Comparison of ENCODE assay signal across 10 mouse cellular contexts in the genomic region with DNA sequence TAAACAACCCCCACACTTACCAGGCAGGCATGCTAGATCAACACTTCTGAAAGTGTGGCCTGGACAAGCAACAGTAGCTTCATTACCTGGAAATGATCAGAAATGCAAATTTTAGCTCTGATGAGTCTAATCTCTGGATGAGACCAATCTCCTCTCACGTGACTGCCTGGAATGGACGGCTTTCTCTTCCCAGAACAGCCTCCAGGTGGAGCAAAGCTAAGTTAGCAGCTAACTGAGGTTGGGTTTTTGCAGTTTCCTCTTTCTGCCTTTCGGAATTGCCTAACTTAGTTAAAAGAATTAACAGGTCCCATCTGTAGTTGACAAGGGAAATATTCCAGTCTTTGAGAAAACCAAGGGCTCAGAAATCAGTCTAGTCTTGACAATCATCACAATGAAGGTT. TPM values are rescaled to one million over a fixed set of nuclear protein-coding genes. Genes with fewer than 3 reads are reported as not detected.
DNase-seq lines count a peak whose midpoint lies in the region; ATAC-seq and TF ChIP-seq lines count a peak whose summit lies in the region.
"Had no signal": no experiment of that assay in that cellular context is flagged by ENCODE, and none has a peak within 500 bp of the region (broad histone marks: within the 10 kb centered on the region; RNA-seq: fewer than 3 reads in every experiment).

No protein-coding gene starts in this region.

- H3K27me3 ChIP-seq in forebrain, embryonic 14.5 days (replicated peaks; ENCODE audit: control insufficient read depth, insufficient read depth, low read length) = no peaks in the 10 kb centered on the region
- no peaks in the 10 kb centered on the region for H3K27me3 ChIP-seq in forebrain, embryonic 15.5 days
- no peaks in the 10 kb centered on the region for H3K27me3 ChIP-seq in liver, postnatal 0 days (ENCODE audit: insufficient read depth, low read length)
- H3K27me3 ChIP-seq in cerebellum, adult 2 months (ENCODE audit: control insufficient read depth, insufficient read depth, low read length) = no peaks in the 10 kb centered on the region
- H3K27me3 ChIP-seq in forebrain, embryonic 16.5 days (replicated peaks; ENCODE audit: control insufficient read depth, insufficient read depth, low read length) = no peaks in the 10 kb centered on the region
- H3K27me3 ChIP-seq: liver, embryonic 15.5 days had no signal

- no peak for TF ChIP-seq EP300 in liver, postnatal 0 days (IDR thresholded peaks at IDR 0.05; ENCODE audit: low read depth)

- WGBS in forebrain, embryonic 14.5 days = 35% methylated on average over 3 of the region's 3 CpGs
- whole genome bisulfite sequencing in forebrain, embryonic 15.5 days = 45% methylated on average over 3 of the region's 3 CpGs
- 6% methylated on average over 3 of the region's 3 CpGs for WGBS in liver, postnatal 0 days (ENCODE audit: insufficient replicate concordance)
- 28% methylated on average over 3 of the region's 3 CpGs for WGBS in cerebellum, adult 2 months
- WGBS in forebrain, embryonic 16.5 days = 48% methylated on average over 3 of the region's 3 CpGs

- no peak for TF ChIP-seq POLR2A in cerebellum, adult 2 months (IDR thresholded peaks at IDR 0.05; ENCODE audit: borderline replicate concordance, insufficient read depth, low read length)

- no peaks in the 10 kb centered on the region for H3K36me3 ChIP-seq in forebrain, embryonic 14.5 days (ENCODE audit: control insufficient read depth, insufficient read depth, low read length)
- H3K36me3 ChIP-seq in forebrain, embryonic 15.5 days = no peaks in the 10 kb centered on the region
- no peaks in the 10 kb centered on the region for H3K36me3 ChIP-seq in liver, postnatal 0 days (replicated peaks; ENCODE audit: insufficient read depth, low read length)
- no peaks in the 10 kb centered on the region for H3K36me3 ChIP-seq in forebrain, embryonic 16.5 days (ENCODE audit: control insufficient read depth, insufficient read depth)
- H3K36me3 ChIP-seq: liver, embryonic 15.5 days had no signal

- no peak overlapping the region for H3K4me2 ChIP-seq in forebrain, embryonic 14.5 days (ENCODE audit: low read length)
- no peak overlapping the region for H3K4me2 ChIP-seq in forebrain, embryonic 15.5 days (replicated peaks)
- H3K4me2 ChIP-seq in liver, postnatal 0 days (ENCODE audit: low read depth, low read length) = no peak overlapping the region
- no peak overlapping the region for H3K4me2 ChIP-seq in forebrain, embryonic 16.5 days (ENCODE audit: low read length)
- H3K4me2 ChIP-seq: liver, embryonic 15.5 days had no signal

- no peaks in the 10 kb centered on the region for H3K4me1 ChIP-seq in forebrain, embryonic 14.5 days (ENCODE audit: control insufficient read depth, insufficient read depth, low read length)
- H3K4me1 ChIP-seq in forebrain, embryonic 15.5 days = no peaks in the 10 kb centered on the region
- H3K4me1 ChIP-seq in liver, postnatal 0 days (ENCODE audit: insufficient read depth) = no peaks in the 10 kb centered on the region
- no peaks in the 10 kb centered on the region for H3K4me1 ChIP-seq in cerebellum, adult 2 months (ENCODE audit: control insufficient read depth, insufficient read depth, low read length)
- no peaks in the 10 kb centered on the region for H3K4me1 ChIP-seq in forebrain, embryonic 16.5 days (replicated peaks; ENCODE audit: control insufficient read depth, insufficient read depth, low read length)
- H3K4me1 ChIP-seq: liver, embryonic 15.5 days had no signal

- ATAC-seq in forebrain, embryonic 14.5 days = no peak
- no peak for ATAC-seq in forebrain, embryonic 15.5 days (replicated peaks)
- ATAC-seq in liver, postnatal 0 days = no peak
- peak; percentile 58; the same call in 1 of the 2 replicates for ATAC-seq in megakaryocyte-erythroid progenitor cell, adult 5-6 weeks (replicated peaks; ENCODE audit: low FRiP score, low TSS enrichment, poor library complexity, severe bottlenecking)
- no peak for ATAC-seq in forebrain, embryonic 16.5 days

- H3K9me3 ChIP-seq in forebrain, embryonic 14.5 days (replicated peaks; ENCODE audit: control insufficient read depth, low read length) = no peaks in the 10 kb centered on the region
- H3K9me3 ChIP-seq in forebrain, embryonic 15.5 days = no peaks in the 10 kb centered on the region
- no peaks in the 10 kb centered on the region for H3K9me3 ChIP-seq in liver, postnatal 0 days (ENCODE audit: low read length)
- no peaks in the 10 kb centered on the region for H3K9me3 ChIP-seq in forebrain, embryonic 16.5 days (ENCODE audit: control insufficient read depth, low read length)
- H3K9me3 ChIP-seq: liver, embryonic 15.5 days had no signal

- H3K27ac ChIP-seq in forebrain, embryonic 14.5 days (ENCODE audit: low read depth, low read length) = no peak overlapping the region
- no peak overlapping the region for H3K27ac ChIP-seq in forebrain, embryonic 15.5 days (replicated peaks)
- no peak overlapping the region for H3K27ac ChIP-seq in liver, postnatal 0 days (ENCODE audit: low read depth)
- H3K27ac ChIP-seq in cerebellum, adult 2 months (ENCODE audit: insufficient read depth, low read length) = no peak overlapping the region
- no peak overlapping the region for H3K27ac ChIP-seq in forebrain, embryonic 16.5 days (ENCODE audit: low read length)
- H3K27ac ChIP-seq: liver, embryonic 15.5 days had no signal

- no peak overlapping the region for H3K9ac ChIP-seq in forebrain, embryonic 14.5 days (ENCODE audit: low read length)
- no peak overlapping the region for H3K9ac ChIP-seq in forebrain, embryonic 15.5 days (replicated peaks)
- no peak overlapping the region for H3K9ac ChIP-seq in liver, postnatal 0 days (replicated peaks)
- H3K9ac ChIP-seq in forebrain, embryonic 16.5 days (replicated peaks; ENCODE audit: low read depth, low read length) = no peak overlapping the region
- H3K9ac ChIP-seq: liver, embryonic 15.5 days had no signal

- H3K4me3 ChIP-seq in forebrain, embryonic 14.5 days (ENCODE audit: low read depth, low read length) = no peak overlapping the region
- no peak overlapping the region for H3K4me3 ChIP-seq in forebrain, embryonic 15.5 days
- no peak overlapping the region for H3K4me3 ChIP-seq in liver, postnatal 0 days (ENCODE audit: low read depth, low read length)
- no peak overlapping the region for H3K4me3 ChIP-seq in cerebellum, adult 2 months (replicated peaks; ENCODE audit: insufficient read depth, low read depth, low read length)
- H3K4me3 ChIP-seq in forebrain, embryonic 16.5 days (replicated peaks; ENCODE audit: low read length) = no peak overlapping the region
- H3K4me3 ChIP-seq: liver, embryonic 15.5 days had no signal

- TF ChIP-seq CTCF in liver, postnatal 0 days (IDR thresholded peaks at IDR 0.05; ENCODE audit: low read depth) = peak; percentile 57
- TF ChIP-seq CTCF in cerebellum, adult 2 months (IDR thresholded peaks at IDR 0.05; ENCODE audit: borderline replicate concordance, insufficient read depth, low read depth, low read length) = no peak

- peak; percentile 16 for DNase-seq in forebrain, embryonic 14.5 days (ENCODE audit: low spot score)
- DNase-seq in liver, postnatal 0 days = peak; percentile 19
- DNase-seq in liver (no peak), ZHBTc4 (ENCODE audit: low read depth, low spot score) (peak; percentile 52)
- DNase-seq in cerebellum, adult 2 months = no peak

RNA-seq across cellular contexts. Expression of gene Ptger2, which starts 8.1 kb away (rescaled TPM):
- polyA plus RNA-seq in forebrain, embryonic 14.5 days (2014; fragmentation: Nextera tagmentation; extraction: Ambion mirVana) = 0.22 and 0.27 TPM in 2 replicates
- 0.20 and 0.34 TPM in 2 replicates for polyA plus RNA-seq in forebrain, embryonic 15.5 days (2015; fragmentation: Nextera tagmentation; extraction: Ambion mirVana)
- polyA plus RNA-seq in liver, postnatal 0 days (2015; fragmentation: Nextera tagmentation; extraction: Ambion mirVana) = 0.64 and 0.68 TPM in 2 replicates
- total RNA-seq in megakaryocyte-erythroid progenitor cell, adult 5-6 weeks (2014; fragmentation: Nextera tagmentation) = 0.64 TPM in 1 of 2 replicates, not detected in the other
- total RNA-seq in megakaryocyte-erythroid progenitor cell, adult 5-6 weeks (2017) = 0.08 TPM in 1 of 2 replicates, not detected in the other
- 0.32 and 0.33 TPM in 2 replicates for polyA plus RNA-seq in cerebellum, adult 2 months (2012; rRNA removed)
- polyA plus RNA-seq in forebrain, embryonic 16.5 days (2015; fragmentation: Nextera tagmentation; extraction: Ambion mirVana) = 0.40 and 0.47 TPM in 2 replicates
- polyA plus RNA-seq: heart, embryonic 14.5 days had no signal

Comparison
In these comparisons a context has a peak if more than half of its experiments do, and no peak if none do; other contexts are left out.
1. DNase-seq: peak in forebrain, embryonic 14.5 days (single experiment), liver, postnatal 0 days (single experiment) and ZHBTc4 (single experiment); none in liver (single experiment) and cerebellum, adult 2 months (0 of 2).